Mouse (Mus musculus): ENCODE results near the gene BC003965. TPM values are rescaled to one million over a fixed set of nuclear protein-coding genes. Genes with fewer than 3 reads are reported as not detected.

Gene BC003965
- polyA plus RNA-seq (2015; fragmentation: Nextera tagmentation; extraction: Ambion mirVana), result 37.2 and 38.4 TPM in 2 replicates

DNA sequence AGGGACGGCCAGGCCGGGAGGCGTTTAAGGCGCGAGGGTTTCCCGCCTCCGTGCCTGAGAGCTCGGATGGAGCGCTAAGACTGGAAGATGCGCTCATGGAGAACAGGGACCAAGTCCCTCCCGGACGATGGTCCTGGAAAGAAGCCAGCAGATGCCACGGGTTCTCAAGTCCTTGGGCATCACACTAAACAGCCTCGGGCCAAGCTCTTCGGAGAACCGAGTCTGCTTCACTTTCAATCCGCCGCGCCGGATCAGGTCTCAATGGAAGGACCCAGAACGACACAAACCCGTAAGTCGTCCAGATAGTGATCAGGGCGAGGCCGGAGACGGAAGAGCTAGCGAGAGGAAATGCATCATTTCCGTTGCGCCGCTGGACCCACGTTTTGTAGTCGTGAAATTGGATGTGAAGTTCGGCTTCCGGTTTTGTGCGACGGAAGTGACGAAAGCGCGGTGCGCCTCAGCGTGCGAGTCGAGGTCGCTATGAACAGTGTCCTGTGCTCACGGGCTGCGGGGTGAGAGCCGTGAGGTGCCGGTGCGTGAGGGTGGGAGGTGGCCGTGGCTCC, at the start of gene BC003965:
TSS of gene BC003965 (plus strand) at position 426 of the 563 bp plus-strand sequence.
- Histone ChIP-seq H3K4me2 (ENCODE audit: low read length) (peak within 1 kb of the TSS; percentile 100), H3K27me3 (replicated peaks; ENCODE audit: control insufficient read depth, insufficient read depth, low read length) (no peaks in the 10 kb centered on the region; the same call in 1 of the 2 replicates), H3K27ac (ENCODE audit: low read length) (peak within 1 kb of the TSS; percentile 95), H3K4me3 (replicated peaks; ENCODE audit: low read length) (peak within 1 kb of the TSS; percentile 96), H3K9me3 (ENCODE audit: control insufficient read depth, low read length) (no peaks in the 10 kb centered on the region), H3K9ac (replicated peaks; ENCODE audit: low read depth, low read length) (peak within 1 kb of the TSS; percentile 88), H3K36me3 (ENCODE audit: control insufficient read depth, insufficient read depth) (no peaks in the 10 kb centered on the region), H3K4me1 (replicated peaks; ENCODE audit: control insufficient read depth, insufficient read depth, low read length) (peaks cover 28% of the 10 kb centered on the region)
- WGBS, result under 1% methylated on average over 50 of the region's 50 CpGs
- ATAC-seq, result peak; percentile 91

DNA sequence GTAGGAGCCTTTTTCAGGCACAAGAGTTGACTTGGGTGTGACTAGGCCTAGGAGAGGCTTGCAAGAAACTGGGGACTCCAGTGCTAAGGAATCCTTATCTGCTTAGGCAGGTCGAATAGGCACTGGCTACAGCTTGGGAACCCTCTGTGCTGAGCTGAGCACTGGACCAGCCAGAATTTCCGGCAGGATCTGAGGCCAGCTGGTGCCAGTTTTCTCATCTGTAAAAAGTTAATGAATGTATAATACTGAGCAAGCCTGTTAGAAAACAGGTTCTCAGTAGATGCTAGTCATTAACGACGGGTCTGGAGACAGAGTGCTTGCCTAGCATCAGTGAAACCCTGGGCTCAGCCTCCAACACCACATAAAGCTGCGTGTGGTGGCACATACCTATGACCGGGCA, 48.7 kb upstream of the BC003965 start:
- 90% methylated on average over 6 of the region's 6 CpGs for WGBS

DNA sequence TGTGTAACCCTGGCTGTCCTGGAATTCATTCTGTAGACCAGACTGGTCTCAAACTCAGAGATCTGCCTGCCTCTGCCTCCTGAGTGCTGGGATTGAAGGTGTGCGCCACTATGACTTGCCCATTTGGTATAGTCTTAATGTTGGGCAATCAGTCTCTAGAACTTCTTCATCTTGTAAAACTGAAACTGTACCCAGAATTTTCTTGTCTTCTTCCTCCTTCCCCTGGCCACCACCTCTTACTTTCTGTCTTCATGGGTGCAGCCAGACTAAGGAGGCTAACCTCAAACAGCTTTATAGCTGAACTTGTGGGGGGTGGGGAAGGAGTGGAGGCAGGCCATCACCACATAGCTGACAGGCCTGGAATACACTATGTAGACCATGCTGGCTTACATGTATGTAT, 45.6 kb upstream of the BC003965 start:
- no peaks in the 10 kb centered on the region for H3K36me3 ChIP-seq (ENCODE audit: control insufficient read depth, insufficient read depth)
- H3K4me3 ChIP-seq (replicated peaks; ENCODE audit: low read length), result no peak overlapping the region
- no peak overlapping the region for H3K9ac ChIP-seq (replicated peaks; ENCODE audit: low read depth, low read length)
- WGBS, result 100% methylated on average over 1 of the region's 1 CpGs
- ATAC-seq, result no peak
- H3K4me1 ChIP-seq (replicated peaks; ENCODE audit: control insufficient read depth, insufficient read depth, low read length), result peaks cover 9% of the 10 kb centered on the region
- no peak overlapping the region for H3K4me2 ChIP-seq (ENCODE audit: low read length)
- no peak overlapping the region for H3K27ac ChIP-seq (ENCODE audit: low read length)
- no peaks in the 10 kb centered on the region for H3K27me3 ChIP-seq (replicated peaks; ENCODE audit: control insufficient read depth, insufficient read depth, low read length)
- no peaks in the 10 kb centered on the region for H3K9me3 ChIP-seq (ENCODE audit: control insufficient read depth, low read length)

More for the DNA sequence above, 48.7 kb upstream of the BC003965 start:
- Histone ChIP-seq H3K4me3 (replicated peaks; ENCODE audit: low read length) (no peak overlapping the region), H3K9ac (replicated peaks; ENCODE audit: low read depth, low read length) (no peak overlapping the region), H3K27ac (ENCODE audit: low read length) (no peak overlapping the region), H3K4me1 (replicated peaks; ENCODE audit: control insufficient read depth, insufficient read depth, low read length) (peaks cover 10% of the 10 kb centered on the region), H3K36me3 (ENCODE audit: control insufficient read depth, insufficient read depth) (no peaks in the 10 kb centered on the region), H3K27me3 (replicated peaks; ENCODE audit: control insufficient read depth, insufficient read depth, low read length) (no peaks in the 10 kb centered on the region), H3K9me3 (ENCODE audit: control insufficient read depth, low read length) (no peaks in the 10 kb centered on the region), H3K4me2 (ENCODE audit: low read length) (no peak overlapping the region)
- no peak for ATAC-seq

DNA sequence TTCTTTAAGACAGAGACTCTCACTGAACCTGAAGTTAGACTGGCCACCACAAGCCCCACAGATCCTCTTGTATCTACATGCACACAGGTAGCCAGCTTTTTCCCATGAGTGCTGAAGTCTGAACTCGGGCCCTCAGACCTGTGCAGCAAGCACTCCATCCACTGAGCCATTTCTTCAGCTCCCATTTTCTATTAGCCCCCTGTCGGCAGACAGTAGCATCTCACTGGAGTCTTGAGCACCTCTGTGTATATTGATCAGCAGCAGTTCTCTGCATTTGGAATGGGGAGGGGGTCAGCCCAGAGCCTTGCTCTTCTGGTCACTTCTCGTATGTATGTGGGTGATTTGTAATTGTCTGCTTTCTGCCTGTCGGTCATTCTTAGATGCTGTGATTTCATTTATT, 44.4 kb upstream of the BC003965 start:
- no peaks in the 10 kb centered on the region for H3K36me3 ChIP-seq (ENCODE audit: control insufficient read depth, insufficient read depth)
- no peak overlapping the region for H3K4me3 ChIP-seq (replicated peaks; ENCODE audit: low read length)
- H3K4me2 ChIP-seq (ENCODE audit: low read length), result no peak overlapping the region
- H3K4me1 ChIP-seq (replicated peaks; ENCODE audit: control insufficient read depth, insufficient read depth, low read length), result no peaks in the 10 kb centered on the region
- no peak overlapping the region for H3K27ac ChIP-seq (ENCODE audit: low read length)
- no peak for ATAC-seq
- no peaks in the 10 kb centered on the region for H3K9me3 ChIP-seq (ENCODE audit: control insufficient read depth, low read length)
- no peak overlapping the region for H3K9ac ChIP-seq (replicated peaks; ENCODE audit: low read depth, low read length)
- WGBS, result 67% methylated on average over 4 of the region's 4 CpGs
- H3K27me3 ChIP-seq (replicated peaks; ENCODE audit: control insufficient read depth, insufficient read depth, low read length), result no peaks in the 10 kb centered on the region

DNA sequence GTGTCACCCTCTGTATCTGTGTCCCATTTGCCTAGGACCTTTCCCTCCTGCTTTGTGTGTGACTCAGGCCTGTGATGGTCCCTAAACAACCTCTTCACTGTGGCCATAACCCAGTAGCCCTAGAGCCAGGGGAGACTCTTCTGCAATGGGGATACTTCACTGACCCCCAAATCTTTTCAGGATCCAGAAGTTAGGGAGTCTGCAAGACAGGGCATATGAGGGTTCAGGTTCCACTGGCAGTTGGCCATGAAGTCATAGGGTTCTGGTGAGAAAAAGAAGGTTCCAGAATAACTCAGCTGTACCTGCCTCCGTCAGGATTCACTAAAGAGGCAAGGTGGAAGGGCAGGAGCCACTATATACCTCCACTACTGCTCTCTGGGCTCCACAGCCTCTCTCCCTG, 22.2 kb upstream of the BC003965 start, which contains the start of gene Ccdc154:
TSS of gene Ccdc154 (plus strand) at position 301 of the 400 bp plus-strand sequence.
- 92% methylated on average over 1 of the region's 1 CpGs for WGBS
- H3K4me2 ChIP-seq (ENCODE audit: low read length), result no peak within 1 kb of the TSS

DNA sequence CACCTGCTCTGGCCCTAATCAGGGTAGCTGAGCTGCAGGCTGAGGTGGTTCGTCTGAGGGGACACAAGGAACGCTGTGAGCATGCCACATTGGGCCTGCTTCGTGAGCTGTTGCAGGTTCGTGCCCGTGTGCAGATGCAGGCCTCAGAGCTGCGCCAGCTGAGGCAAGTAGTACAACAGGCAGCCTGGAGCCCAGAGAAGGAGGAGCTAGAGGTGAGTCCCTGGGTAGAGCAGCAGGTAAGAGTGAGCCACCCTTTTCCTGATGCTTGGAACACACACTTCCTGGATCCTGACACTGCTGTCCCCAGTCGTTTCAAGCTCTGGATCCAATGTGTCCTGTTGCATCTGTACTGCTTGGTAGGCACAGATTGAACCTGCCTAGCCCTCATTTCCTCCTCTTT, 21.0 kb upstream of the BC003965 start:
- no peaks in the 10 kb centered on the region for H3K9me3 ChIP-seq (ENCODE audit: control insufficient read depth, low read length)
- H3K4me1 ChIP-seq (replicated peaks; ENCODE audit: control insufficient read depth, insufficient read depth, low read length), result no peaks in the 10 kb centered on the region
- no peak overlapping the region for H3K4me2 ChIP-seq (ENCODE audit: low read length)
- H3K9ac ChIP-seq (replicated peaks; ENCODE audit: low read depth, low read length), result no peak overlapping the region
- no peak for ATAC-seq
- 82% methylated on average over 7 of the region's 7 CpGs for WGBS
- peaks cover 9% of the 10 kb centered on the region; the same call in 1 of the 2 replicates for H3K36me3 ChIP-seq (ENCODE audit: control insufficient read depth, insufficient read depth)
- H3K4me3 ChIP-seq (replicated peaks; ENCODE audit: low read length), result no peak overlapping the region
- no peak overlapping the region for H3K27ac ChIP-seq (ENCODE audit: low read length)
- H3K27me3 ChIP-seq (replicated peaks; ENCODE audit: control insufficient read depth, insufficient read depth, low read length), result no peaks in the 10 kb centered on the region

More for the DNA sequence above, 22.2 kb upstream of the BC003965 start, which contains the start of gene Ccdc154:
- Histone ChIP-seq H3K9me3 (ENCODE audit: control insufficient read depth, low read length) (no peaks in the 10 kb centered on the region), H3K9ac (replicated peaks; ENCODE audit: low read depth, low read length) (no peak within 1 kb of the TSS), H3K27ac (ENCODE audit: low read length) (no peak within 1 kb of the TSS), H3K4me3 (replicated peaks; ENCODE audit: low read length) (no peak within 1 kb of the TSS), H3K36me3 (ENCODE audit: control insufficient read depth, insufficient read depth) (peaks cover 9% of the 10 kb centered on the region; the same call in 1 of the 2 replicates), H3K4me1 (replicated peaks; ENCODE audit: control insufficient read depth, insufficient read depth, low read length) (no peaks in the 10 kb centered on the region), H3K27me3 (replicated peaks; ENCODE audit: control insufficient read depth, insufficient read depth, low read length) (no peaks in the 10 kb centered on the region)
- ATAC-seq, result no peak

DNA sequence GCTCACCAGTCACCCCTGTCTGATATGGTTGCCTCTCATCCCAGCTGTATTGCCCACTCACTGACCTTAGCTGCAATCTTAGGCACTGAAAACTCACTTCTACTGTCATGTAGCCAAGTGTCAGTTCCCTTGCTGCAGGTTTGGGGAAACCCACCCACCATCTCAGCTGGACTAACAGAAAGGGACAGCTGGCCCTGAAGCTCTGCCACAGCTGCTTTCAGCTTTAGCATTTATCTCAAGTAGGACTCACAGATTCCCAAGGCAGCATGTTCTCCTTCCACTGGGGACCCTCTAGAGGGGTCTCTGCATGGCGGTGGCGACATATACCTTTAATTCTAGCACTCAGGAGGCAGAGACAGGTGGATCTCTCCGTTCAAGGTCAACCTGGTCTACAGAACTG, 19.6 kb upstream of the BC003965 start:
- H3K4me3 ChIP-seq (replicated peaks; ENCODE audit: low read length), result no peak overlapping the region

DNA sequence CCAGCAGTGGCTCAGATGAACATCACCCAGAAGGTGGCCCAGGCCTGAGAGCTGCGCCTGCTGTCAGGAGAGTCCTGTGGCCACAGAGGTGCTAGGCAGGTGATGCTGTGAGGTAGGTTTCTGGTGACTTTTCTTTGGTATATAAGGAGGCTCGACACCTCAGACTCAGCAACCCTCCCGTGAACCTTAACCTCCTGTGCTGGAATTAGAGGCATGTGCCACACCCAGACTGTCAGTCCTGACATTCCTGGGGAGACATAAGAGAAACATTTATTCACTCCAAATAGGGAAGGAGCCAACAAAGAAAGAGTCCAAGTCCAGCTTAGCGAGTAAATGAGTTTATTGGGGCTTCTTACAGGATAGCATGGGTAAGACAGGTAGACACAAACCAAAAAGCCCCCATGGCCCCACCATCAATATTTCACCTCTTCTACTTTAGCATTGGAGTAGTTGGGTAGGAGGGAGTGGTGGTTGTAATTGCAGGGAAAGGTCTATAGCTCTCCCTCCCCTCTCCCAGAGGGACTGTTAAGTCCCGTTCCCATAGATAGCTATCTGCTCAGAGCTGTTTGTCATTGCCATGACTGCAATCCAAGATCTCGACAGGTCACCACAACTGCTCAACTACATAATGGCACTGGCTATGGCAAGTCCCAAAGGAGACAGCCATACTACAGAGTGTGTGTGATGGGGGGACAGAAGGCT, 18.2 kb upstream of the BC003965 start:
- Histone ChIP-seq H3K27me3 (replicated peaks; ENCODE audit: control insufficient read depth, insufficient read depth, low read length) (no peaks in the 10 kb centered on the region), H3K36me3 (ENCODE audit: control insufficient read depth, insufficient read depth) (no peaks in the 10 kb centered on the region; the same call in 1 of the 2 replicates), H3K9me3 (ENCODE audit: control insufficient read depth, low read length) (no peaks in the 10 kb centered on the region), H3K4me1 (replicated peaks; ENCODE audit: control insufficient read depth, insufficient read depth, low read length) (no peaks in the 10 kb centered on the region), H3K9ac (replicated peaks; ENCODE audit: low read depth, low read length) (no peak overlapping the region), H3K4me3 (replicated peaks; ENCODE audit: low read length) (no peak overlapping the region), H3K4me2 (ENCODE audit: low read length) (no peak overlapping the region), H3K27ac (ENCODE audit: low read length) (no peak overlapping the region)
- no peak for ATAC-seq
- WGBS, result 83% methylated on average over 6 of the region's 6 CpGs

More for the DNA sequence above, 19.6 kb upstream of the BC003965 start:
- H3K4me2 ChIP-seq (ENCODE audit: low read length), result no peak overlapping the region
- H3K27ac ChIP-seq (ENCODE audit: low read length), result no peak overlapping the region
- H3K9ac ChIP-seq (replicated peaks; ENCODE audit: low read depth, low read length), result no peak overlapping the region
- no peaks in the 10 kb centered on the region for H3K9me3 ChIP-seq (ENCODE audit: control insufficient read depth, low read length)
- H3K4me1 ChIP-seq (replicated peaks; ENCODE audit: control insufficient read depth, insufficient read depth, low read length), result no peaks in the 10 kb centered on the region
- H3K27me3 ChIP-seq (replicated peaks; ENCODE audit: control insufficient read depth, insufficient read depth, low read length), result no peaks in the 10 kb centered on the region
- peaks cover 6% of the 10 kb centered on the region; the same call in 1 of the 2 replicates for H3K36me3 ChIP-seq (ENCODE audit: control insufficient read depth, insufficient read depth)
- no peak for ATAC-seq
- WGBS, result 79% methylated on average over 3 of the region's 3 CpGs

DNA sequence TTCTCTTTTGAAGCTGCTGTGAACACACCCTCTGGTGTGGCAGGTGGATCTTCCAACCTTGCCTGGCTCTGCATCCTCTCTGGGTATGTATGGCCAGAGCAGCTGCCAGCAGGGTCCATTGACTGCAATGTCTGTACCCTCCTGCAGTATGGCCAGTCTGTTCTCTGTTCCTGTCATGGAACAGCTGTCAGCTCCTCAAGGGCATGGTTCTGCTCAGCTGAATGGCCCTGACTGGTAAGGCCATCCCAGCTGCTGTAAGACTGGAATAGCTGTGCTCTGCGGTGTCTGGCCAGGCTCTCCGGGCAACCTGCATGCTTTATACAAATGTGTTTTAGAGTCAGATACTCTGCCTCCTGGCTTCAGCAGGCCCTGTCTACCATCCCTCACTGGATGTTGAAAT, 14.6 kb upstream of the BC003965 start:
- WGBS, result 87% methylated on average over 2 of the region's 2 CpGs
- H3K27ac ChIP-seq (ENCODE audit: low read length), result no peak overlapping the region
- no peak for ATAC-seq
- H3K9ac ChIP-seq (replicated peaks; ENCODE audit: low read depth, low read length), result no peak overlapping the region
- H3K4me3 ChIP-seq (replicated peaks; ENCODE audit: low read length), result no peak overlapping the region
- H3K9me3 ChIP-seq (ENCODE audit: control insufficient read depth, low read length), result no peaks in the 10 kb centered on the region
- H3K27me3 ChIP-seq (replicated peaks; ENCODE audit: control insufficient read depth, insufficient read depth, low read length), result no peaks in the 10 kb centered on the region
- H3K36me3 ChIP-seq (ENCODE audit: control insufficient read depth, insufficient read depth), result no peaks in the 10 kb centered on the region
- H3K4me1 ChIP-seq (replicated peaks; ENCODE audit: control insufficient read depth, insufficient read depth, low read length), result no peaks in the 10 kb centered on the region
- H3K4me2 ChIP-seq (ENCODE audit: low read length), result no peak overlapping the region

Measured in forebrain, embryonic 16.5 days (tissue).